Mouse (Mus musculus) stomach, postnatal 0 days (tissue): ENCODE results near the gene Pif1. TPM values are rescaled to one million over a fixed set of nuclear protein-coding genes. Genes with fewer than 3 reads are reported as not detected.

ENCODE experiments used
- ATAC-seq: fragments of 200-750 bp; cut with Nextera tagmentation; 2 replicates; pipeline ENCODE4 v1.8.0; 2017; ENCODE audit not compliant: low FRiP score, low TSS enrichment
- DNase-seq: peaks from one replicate; pipeline ENCODE4 v3.0.0-alpha.2; 2016; ENCODE audit warnings: low spot score
- H3K27ac ChIP-seq: fragments of 300-500 bp; sonication (generic); replicated peaks from 2 replicates; pipeline ENCODE4 v1.5.1; 2014; ENCODE audit warnings: mild to moderate bottlenecking, control low read depth
- H3K27me3 ChIP-seq: fragments of 300-500 bp; sonication (generic); 2 replicates; pipeline ENCODE4 v1.6.1; 2014; ENCODE audit warnings: low read length; ENCODE audit not compliant: control insufficient read depth, insufficient read depth
- H3K36me3 ChIP-seq: fragments of 300-500 bp; sonication (generic); 2 replicates; pipeline ENCODE4 v1.6.1; 2014; ENCODE audit warnings: low read length, mixed read lengths; ENCODE audit not compliant: control insufficient read depth, insufficient read depth
- H3K4me1 ChIP-seq: fragments of 300-500 bp; sonication (generic); replicated peaks from 2 replicates; pipeline ENCODE4 v1.6.1; 2014; ENCODE audit warnings: antibody characterized with exemption; ENCODE audit not compliant: control insufficient read depth, insufficient read depth
- H3K4me2 ChIP-seq: fragments of 300-500 bp; sonication (generic); replicated peaks from 2 replicates; pipeline ENCODE4 v1.6.1; 2014; ENCODE audit warnings: low read depth, mild to moderate bottlenecking, control low read depth, moderate library complexity
- H3K4me3 ChIP-seq: fragments of 300-500 bp; sonication (generic); 2 replicates; pipeline ENCODE4 v1.5.1; 2014; ENCODE audit warnings: low read depth, low read length, control low read depth
- H3K9ac ChIP-seq: fragments of 300-500 bp; sonication (generic); 2 replicates; pipeline ENCODE4 v1.6.1; 2014; ENCODE audit warnings: mild to moderate bottlenecking, low read length, control low read depth, mixed read lengths
- H3K9me3 ChIP-seq: fragments of 300-500 bp; sonication (generic); 2 replicates; pipeline ENCODE4 v1.6.1; 2016; ENCODE audit warnings: low read length; ENCODE audit not compliant: control insufficient read depth
- CTCF ChIP-seq: IDR thresholded peaks from 2 replicates; pipeline ENCODE4 v1.5.1; 2016; ENCODE audit warnings: antibody characterized with exemption, low read depth, mild to moderate bottlenecking, moderate library complexity
- EP300 ChIP-seq: optimal IDR thresholded peaks from 2 replicates; pipeline ENCODE3; 2016; ENCODE audit warnings: antibody characterized with exemption
- WGBS: fragments of 180-500 bp; shearing (Covaris S2); extraction: QIAGEN DNeasy Blood & Tissue Kit; methylation state at CpG from one replicate; pipeline ENCODE4 v1.1.7; 2014; 5-methylcytosine and 5-hydroxymethylcytosine counted together
- polyA plus RNA-seq: library from polyadenylated mRNA; unstranded; fragments of >200 nt; fragmentation: Nextera tagmentation; extraction: Ambion mirVana; gene quantifications from 2 replicates; pipeline ENCODE4 v1.2.1, GENCODE M21; 2015

Pif1 gene
- polyA plus RNA-seq, 1 experiment from 2014 or later: 2.4 TPM

- Histone ChIP-seq H3K27me3 (no peaks in the 10 kb centered on the region), H3K36me3 (no peaks in the 10 kb centered on the region), H3K4me2 (no peak overlapping the region), H3K4me1 (0 out of 2 replicates have a peak, but pooled peaks cover 5% of the 10 kb centered on the region), H3K9me3 (no peaks in the 10 kb centered on the region), H3K9ac (no peak overlapping the region), H3K4me3 (no peak overlapping the region), H3K27ac (peak overlapping the region; percentile 95)
- DNase-seq (no peak), ATAC-seq (no peak)
- TF ChIP-seq CTCF (no peak), EP300 (no peak)
- WGBS: 78% methylated on average over 5 of the region's 5 CpGs
Observed at GRCm38 (mm10) chr9:65549643-65550042, 37.3 kb upstream of the Pif1 start.

- Histone ChIP-seq H3K9me3 (no peaks in the 10 kb centered on the region), H3K27ac (peak overlapping the region; percentile 95), H3K4me2 (no peak overlapping the region), H3K36me3 (no peaks in the 10 kb centered on the region), H3K4me3 (no peak overlapping the region), H3K9ac (peak overlapping the region; percentile 43), H3K4me1 (0 out of 2 replicates have a peak, but pooled peaks cover 7% of the 10 kb centered on the region), H3K27me3 (no peaks in the 10 kb centered on the region)
- ATAC-seq (no peak), DNase-seq (no peak)
- 29% methylated on average over 7 of the region's 7 CpGs for WGBS
- TF ChIP-seq EP300 (no peak), CTCF (no peak)
Observed at GRCm38 (mm10) chr9:65550079-65550831, 36.7 kb upstream of the Pif1 start.

GRCm38 (mm10) chr9:65551035-65551434 is 35.9 kb upstream of the Pif1 start:
- Histone ChIP-seq H3K4me2 (no peak overlapping the region), H3K4me3 (no peak overlapping the region), H3K9me3 (no peaks in the 10 kb centered on the region), H3K27ac (peak overlapping the region; percentile 95), H3K4me1 (0 out of 2 replicates have a peak, but pooled peaks cover 7% of the 10 kb centered on the region), H3K9ac (peak overlapping the region; percentile 43; the same call in 1 of the 2 replicates), H3K27me3 (no peaks in the 10 kb centered on the region), H3K36me3 (peaks cover 4% of the 10 kb centered on the region)
- ATAC-seq (peak; percentile 86), DNase-seq (peak; percentile 65)
- TF ChIP-seq CTCF (no peak), EP300 (peak; percentile 68)
- WGBS: 4% methylated on average over 4 of the region's 5 CpGs

- Histone ChIP-seq H3K9me3 (no peaks in the 10 kb centered on the region), H3K27me3 (no peaks in the 10 kb centered on the region), H3K4me3 (no peak overlapping the region), H3K4me1 (0 out of 2 replicates have a peak, but pooled peaks cover 7% of the 10 kb centered on the region), H3K27ac (no peak overlapping the region; the same call in 1 of the 2 replicates), H3K4me2 (no peak overlapping the region), H3K9ac (no peak overlapping the region), H3K36me3 (peaks cover 7% of the 10 kb centered on the region)
- WGBS: 86% methylated on average over 5 of the region's 5 CpGs
- ATAC-seq (no peak), DNase-seq (no peak)
- TF ChIP-seq EP300 (no peak), CTCF (no peak)
Observed at GRCm38 (mm10) chr9:65552141-65552540, 34.8 kb upstream of the Pif1 start.

- H3K4me1 ChIP-seq: 0 out of 2 replicates have a peak, but pooled peaks cover 7% of the 10 kb centered on the region
- H3K9me3 ChIP-seq: no peaks in the 10 kb centered on the region
- H3K27me3 ChIP-seq: no peaks in the 10 kb centered on the region
- DNase-seq (no peak), ATAC-seq (no peak)
- no peak overlapping the region for H3K9ac ChIP-seq
- H3K27ac ChIP-seq: no peak overlapping the region
- WGBS: 100% methylated on average over 2 of the region's 2 CpGs
- no peak overlapping the region for H3K4me2 ChIP-seq
- peaks cover 7% of the 10 kb centered on the region for H3K36me3 ChIP-seq
- no peak overlapping the region for H3K4me3 ChIP-seq
- TF ChIP-seq EP300 (no peak), CTCF (no peak)
Observed at GRCm38 (mm10) chr9:65552711-65553110, 34.2 kb upstream of the Pif1 start.

GRCm38 (mm10) chr9:65555001-65555405 is 32.0 kb upstream of the Pif1 start:
- Histone ChIP-seq H3K4me3 (no peak overlapping the region), H3K36me3 (peaks cover 7% of the 10 kb centered on the region), H3K4me2 (no peak overlapping the region), H3K9me3 (no peaks in the 10 kb centered on the region), H3K4me1 (0 out of 2 replicates have a peak, but pooled peaks cover 7% of the 10 kb centered on the region), H3K27me3 (no peaks in the 10 kb centered on the region), H3K9ac (no peak overlapping the region), H3K27ac (peak overlapping the region; percentile 79)
- TF ChIP-seq CTCF: no peak
- TF ChIP-seq EP300: no peak
- ATAC-seq (peak; percentile 81), DNase-seq (peak; percentile 40)
- WGBS: 5% methylated on average over 5 of the region's 5 CpGs
